ENCODE assay signal across 9 mouse cellular contexts in the genomic region with DNA sequence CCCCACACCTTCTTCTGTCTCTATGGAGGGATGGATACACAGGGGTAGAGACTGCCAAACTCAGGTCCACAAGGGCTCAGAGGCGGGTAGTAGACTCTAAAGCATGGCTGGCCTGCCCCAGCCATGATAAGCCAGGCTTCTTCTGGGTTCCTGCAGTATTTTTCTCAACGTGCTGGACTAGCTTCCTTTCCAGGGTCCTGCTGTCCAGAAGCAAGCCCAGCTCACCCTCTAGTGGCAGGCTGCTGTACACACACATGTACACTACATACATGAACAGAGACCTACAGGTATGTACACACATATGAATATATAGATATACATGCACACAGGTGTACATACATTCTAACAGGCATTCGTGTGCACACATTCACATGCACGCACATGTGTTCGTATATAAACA.
DNase-seq lines count a peak whose midpoint lies in the region; ATAC-seq lines count a peak whose summit lies in the region.
"Had no signal": no experiment of that assay in that cellular context is flagged by ENCODE, and none has a peak within 500 bp of the region (broad histone marks: within the 10 kb centered on the region; RNA-seq: fewer than 3 reads in every experiment).

No protein-coding gene starts in this region.

- 66% methylated on average over 5 of the region's 5 CpGs for WGBS in neural tube, embryonic 11.5 days
- WGBS in forebrain, embryonic 14.5 days: 62% methylated on average over 5 of the region's 5 CpGs

- no peaks in the 10 kb centered on the region for H3K9me3 ChIP-seq in neural tube, embryonic 11.5 days (ENCODE audit: control insufficient read depth, low read length)
- no peaks in the 10 kb centered on the region for H3K9me3 ChIP-seq in forebrain, embryonic 14.5 days (replicated peaks; ENCODE audit: control insufficient read depth, low read length)
- H3K9me3 ChIP-seq: megakaryocyte, embryonic 14.5 days had no signal

- no peaks in the 10 kb centered on the region for H3K27me3 ChIP-seq in neural tube, embryonic 11.5 days (ENCODE audit: control insufficient read depth, insufficient read depth, low read length)
- no peaks in the 10 kb centered on the region for H3K27me3 ChIP-seq in forebrain, embryonic 14.5 days (replicated peaks; ENCODE audit: control insufficient read depth, insufficient read depth, low read length)

- no peaks in the 10 kb centered on the region for H3K36me3 ChIP-seq in neural tube, embryonic 11.5 days (ENCODE audit: control insufficient read depth, insufficient read depth, low read length)
- H3K36me3 ChIP-seq in forebrain, embryonic 14.5 days (ENCODE audit: control insufficient read depth, insufficient read depth, low read length): no peaks in the 10 kb centered on the region

- H3K9ac ChIP-seq in neural tube, embryonic 11.5 days (ENCODE audit: low read length): no peak overlapping the region
- H3K9ac ChIP-seq in forebrain, embryonic 14.5 days (ENCODE audit: low read length): no peak overlapping the region

- H3K4me3 ChIP-seq in neural tube, embryonic 11.5 days (ENCODE audit: low read depth, low read length): no peak overlapping the region
- no peak overlapping the region for H3K4me3 ChIP-seq in forebrain, embryonic 14.5 days (ENCODE audit: low read depth, low read length)
- H3K4me3 ChIP-seq: megakaryocyte, embryonic 14.5 days had no signal

- H3K27ac ChIP-seq in neural tube, embryonic 11.5 days (ENCODE audit: low read depth, low read length): no peak overlapping the region
- no peak overlapping the region for H3K27ac ChIP-seq in forebrain, embryonic 14.5 days (ENCODE audit: low read depth, low read length)

- ATAC-seq in neural tube, embryonic 11.5 days (ENCODE audit: insufficient read depth, low FRiP score, low TSS enrichment): no peak
- ATAC-seq in forebrain, embryonic 14.5 days: peak; percentile 45; the same call in 1 of the 2 replicates

- H3K4me1 ChIP-seq in neural tube, embryonic 11.5 days (ENCODE audit: control insufficient read depth, insufficient read depth, low read length): peaks cover 7% of the 10 kb centered on the region
- H3K4me1 ChIP-seq in forebrain, embryonic 14.5 days (ENCODE audit: control insufficient read depth, insufficient read depth, low read length): no peaks in the 10 kb centered on the region

- intact Hi-C loops in left cerebral cortex, postnatal 14 days (cut with DNase I): loop anchor here (5.0 to 10.0 kb wide), 5 partner anchors 190 to 1438 kb away; a partner anchor contains a TSS

- no peak overlapping the region for H3K4me2 ChIP-seq in neural tube, embryonic 11.5 days (ENCODE audit: low read depth)
- no peak overlapping the region for H3K4me2 ChIP-seq in forebrain, embryonic 14.5 days (ENCODE audit: low read length)

- peak; percentile 51 for DNase-seq in embryo, embryonic 10 days (ENCODE audit: low spot score)
- no peak for DNase-seq in embryo, embryonic 9.5 days (ENCODE audit: extremely low spot score)
- DNase-seq in neural tube, embryonic 11.5 days (ENCODE audit: low spot score): peak; percentile 57
- no peak for DNase-seq in neural tube, embryonic 10.5 days (ENCODE audit: extremely low spot score, low spot score)
- peak; percentile 74 for DNase-seq in forebrain, embryonic 14.5 days (ENCODE audit: low spot score)
- DNase-seq in left cerebral cortex, postnatal 14 days (ENCODE audit: low spot score in 2 of 2): peak; percentile 64 to 73
- DNase-seq in testis, postnatal 10 days (ENCODE audit: low spot score): peak; percentile 56
- no peak for DNase-seq in ovary, postnatal 10 days (ENCODE audit: low spot score)

Comparison
In these comparisons a context has a peak if more than half of its experiments do, and no peak if none do; other contexts are left out.
1. DNase-seq: peak in embryo, embryonic 10 days (single experiment), neural tube, embryonic 11.5 days (single experiment), forebrain, embryonic 14.5 days (single experiment), left cerebral cortex, postnatal 14 days (2 of 2) and testis, postnatal 10 days (single experiment); none in embryo, embryonic 9.5 days (single experiment), neural tube, embryonic 10.5 days (single experiment) and ovary, postnatal 10 days (single experiment).